Mouse (Mus musculus): Measurements from ENCODE around the gene Mfap4. TPM values are rescaled to one million over a fixed set of nuclear protein-coding genes. Genes with fewer than 3 reads are reported as not detected.

Mfap4 gene
- polyA plus RNA-seq, 1 experiment from 2014 or later = 615 TPM

- ATAC-seq (ENCODE audit: insufficient read depth) = no peak
- no peak overlapping the region for H3K4me3 ChIP-seq (ENCODE audit: low read depth, low read length)
- H3K4me1 ChIP-seq (ENCODE audit: insufficient read depth) = peaks cover 8% of the 10 kb centered on the region; the same call in 1 of the 2 replicates
- H3K27ac ChIP-seq (ENCODE audit: low read depth) = no peak overlapping the region
- H3K4me2 ChIP-seq = no peak overlapping the region
- TF ChIP-seq CTCF (IDR thresholded peaks at IDR 0.05; ENCODE audit: low read depth) = no peak
- H3K27me3 ChIP-seq (ENCODE audit: insufficient read depth, low read length) = no peaks in the 10 kb centered on the region
- no peak overlapping the region for H3K9ac ChIP-seq
- no peaks in the 10 kb centered on the region for H3K9me3 ChIP-seq (ENCODE audit: low read depth, low read length)
- H3K36me3 ChIP-seq (ENCODE audit: insufficient read depth) = no peaks in the 10 kb centered on the region
- DNase-seq = no peak
Observed at GRCm38 (mm10) chr11:61470880-61471279, 14.4 kb upstream of the Mfap4 start.

DNA sequence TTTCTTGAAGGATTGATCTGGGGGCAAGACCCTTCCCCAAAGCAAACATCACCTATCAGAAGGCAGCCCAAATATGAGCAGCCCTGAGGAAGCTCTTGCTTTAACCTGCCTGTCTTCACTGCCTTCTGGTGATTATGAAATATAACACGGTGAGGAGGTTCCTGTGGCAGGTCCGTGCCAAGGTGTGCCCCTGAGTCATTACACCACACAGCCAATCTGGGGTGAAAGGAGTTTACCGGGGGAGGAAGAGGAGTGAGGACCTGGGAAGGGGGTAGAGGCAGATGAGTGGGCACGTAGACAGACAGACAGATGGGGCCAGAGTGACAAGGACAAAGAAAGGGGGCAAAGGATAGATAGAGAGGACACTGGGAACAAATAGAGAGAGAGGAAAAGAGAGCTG lies 11.6 kb upstream of the Mfap4 start:
- Histone ChIP-seq H3K27ac (ENCODE audit: low read depth) (no peak overlapping the region), H3K36me3 (ENCODE audit: insufficient read depth) (no peaks in the 10 kb centered on the region), H3K9me3 (ENCODE audit: low read depth, low read length) (no peaks in the 10 kb centered on the region), H3K4me1 (ENCODE audit: insufficient read depth) (peaks cover 4% of the 10 kb centered on the region; the same call in 1 of the 2 replicates), H3K4me3 (ENCODE audit: low read depth, low read length) (no peak overlapping the region), H3K27me3 (ENCODE audit: insufficient read depth, low read length) (no peaks in the 10 kb centered on the region), H3K4me2 (no peak overlapping the region), H3K9ac (no peak overlapping the region)
- DNase-seq (no peak), ATAC-seq (ENCODE audit: insufficient read depth) (no peak)
- no peak for TF ChIP-seq CTCF (IDR thresholded peaks at IDR 0.05; ENCODE audit: low read depth)
- WGBS = 62% methylated on average over 4 of the region's 4 CpGs

DNA sequence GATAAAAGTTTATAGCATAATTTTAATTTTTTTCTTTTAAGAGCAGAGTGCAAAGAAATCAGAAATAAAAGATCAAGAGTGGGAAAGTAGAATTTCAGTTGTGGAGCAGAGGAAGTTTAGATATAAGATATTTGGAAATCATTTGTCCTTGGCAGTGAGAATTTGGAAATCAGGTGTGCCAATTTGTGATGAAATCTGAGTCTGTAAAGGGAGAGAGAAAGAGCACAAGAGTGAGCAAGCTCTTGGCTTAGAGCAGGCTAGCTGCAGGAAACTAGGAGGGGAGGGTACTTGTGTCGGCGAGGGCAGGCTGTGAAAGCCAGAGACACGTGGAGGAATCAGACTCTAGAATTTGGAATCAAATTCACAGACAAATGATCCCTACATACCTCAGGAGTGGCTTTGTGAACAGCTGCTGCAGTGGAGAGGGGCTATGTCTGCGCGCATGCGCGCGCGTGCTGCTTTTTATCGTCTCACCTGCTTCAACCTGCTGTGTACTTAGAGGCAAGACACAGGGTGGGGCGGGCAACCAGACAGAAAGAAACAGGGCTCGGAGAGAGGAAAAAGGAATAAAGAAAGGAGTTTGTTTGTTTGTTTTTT lies 8.3 kb upstream of the Mfap4 start:
- ATAC-seq (ENCODE audit: insufficient read depth) = no peak
- H3K4me3 ChIP-seq (ENCODE audit: low read depth, low read length) = 0 out of 2 replicates have a peak overlapping the region, but pooled peaks have one; percentile 0
- H3K9ac ChIP-seq = no peak overlapping the region
- H3K9me3 ChIP-seq (ENCODE audit: low read depth, low read length) = no peaks in the 10 kb centered on the region
- peaks cover 7% of the 10 kb centered on the region for H3K4me1 ChIP-seq (ENCODE audit: insufficient read depth)
- H3K36me3 ChIP-seq (ENCODE audit: insufficient read depth) = no peaks in the 10 kb centered on the region
- no peak overlapping the region for H3K27ac ChIP-seq (ENCODE audit: low read depth)
- no peak for TF ChIP-seq CTCF (IDR thresholded peaks at IDR 0.05; ENCODE audit: low read depth)
- whole genome bisulfite sequencing = 38% methylated on average over 12 of the region's 12 CpGs
- no peaks in the 10 kb centered on the region for H3K27me3 ChIP-seq (ENCODE audit: insufficient read depth, low read length)
- peak; percentile 54 for DNase-seq
- peak overlapping the region; percentile 50 for H3K4me2 ChIP-seq

DNA sequence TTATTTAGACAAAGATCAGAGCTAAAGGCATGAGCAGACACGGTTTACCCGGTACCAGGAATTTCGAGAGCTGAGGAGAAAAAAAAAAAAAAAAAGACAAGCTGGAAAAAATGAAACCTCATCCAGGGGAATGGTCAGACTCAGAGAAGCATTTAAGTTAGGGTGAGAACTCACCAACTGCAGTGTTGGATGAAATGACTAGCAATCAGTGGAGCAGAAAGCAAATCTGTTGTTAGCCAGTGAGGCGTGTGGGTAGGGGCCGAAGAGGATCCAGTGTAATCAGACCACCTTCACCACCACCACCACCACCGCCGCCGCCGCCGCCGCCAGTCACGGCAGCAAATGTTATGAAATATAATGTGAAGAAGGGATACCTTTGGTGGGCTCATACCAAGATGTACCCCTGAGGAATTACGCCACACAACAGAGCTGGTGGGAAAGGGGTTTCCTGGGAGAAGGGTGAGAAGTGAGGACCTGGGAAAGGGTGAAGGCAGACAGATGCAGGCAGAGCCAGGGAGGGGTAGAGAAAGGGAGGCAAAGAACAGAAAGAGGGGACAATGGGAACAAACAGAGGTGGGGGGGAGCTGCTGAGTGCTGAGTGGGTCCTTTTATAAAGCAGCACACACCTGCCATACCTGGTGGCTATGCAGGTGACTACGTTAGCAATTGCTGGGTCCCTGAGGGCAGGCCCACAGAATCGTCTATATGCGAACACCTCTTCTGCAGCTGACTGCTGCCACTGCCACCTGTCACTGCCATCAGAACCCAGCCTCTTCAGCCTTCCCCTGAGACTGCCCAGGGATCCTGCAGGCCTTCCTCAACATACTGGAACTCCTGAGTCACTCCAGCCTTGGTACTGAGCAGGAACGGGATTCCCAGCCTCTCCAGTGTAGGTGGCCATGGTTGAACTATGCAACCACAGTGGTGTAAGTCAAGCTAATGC lies 7.4 kb upstream of the Mfap4 start:
- no peaks in the 10 kb centered on the region for H3K27me3 ChIP-seq (ENCODE audit: insufficient read depth, low read length)
- H3K36me3 ChIP-seq (ENCODE audit: insufficient read depth) = no peaks in the 10 kb centered on the region
- 0 out of 2 replicates have a peak overlapping the region, but pooled peaks have one; percentile 0 for H3K4me3 ChIP-seq (ENCODE audit: low read depth, low read length)
- no peak overlapping the region for H3K27ac ChIP-seq (ENCODE audit: low read depth)
- WGBS = 52% methylated on average over 17 of the region's 17 CpGs
- ATAC-seq (ENCODE audit: insufficient read depth) = no peak
- no peak for TF ChIP-seq CTCF (IDR thresholded peaks at IDR 0.05; ENCODE audit: low read depth)
- no peak for DNase-seq
- H3K9me3 ChIP-seq (ENCODE audit: low read depth, low read length) = no peaks in the 10 kb centered on the region
- peaks cover 7% of the 10 kb centered on the region for H3K4me1 ChIP-seq (ENCODE audit: insufficient read depth)
- peak overlapping the region; percentile 50 for H3K4me2 ChIP-seq
- peak overlapping the region; percentile 22; the same call in 1 of the 2 replicates for H3K9ac ChIP-seq

DNA sequence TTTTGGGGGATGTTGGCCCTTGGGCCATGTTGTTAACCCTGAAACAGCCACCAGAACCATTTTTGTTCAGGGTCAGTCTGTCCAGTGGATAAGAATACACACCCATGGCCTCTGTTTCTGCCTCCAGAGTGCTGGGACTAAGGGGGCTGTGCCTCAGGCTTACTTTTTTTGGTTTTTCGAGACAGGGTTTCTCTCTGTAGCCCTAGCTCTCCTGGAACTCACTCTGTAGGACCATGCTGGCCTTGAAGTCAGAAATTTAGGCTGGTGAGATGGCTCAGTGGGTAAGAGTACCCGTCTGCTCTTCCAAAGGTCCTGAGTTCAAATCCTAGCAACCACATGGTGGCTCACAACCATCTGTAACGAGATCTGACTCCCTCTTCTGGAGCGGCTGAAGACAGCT lies 6.4 kb upstream of the Mfap4 start:
- Histone ChIP-seq H3K27ac (ENCODE audit: low read depth) (no peak overlapping the region), H3K9me3 (ENCODE audit: low read depth, low read length) (no peaks in the 10 kb centered on the region), H3K36me3 (ENCODE audit: insufficient read depth) (no peaks in the 10 kb centered on the region), H3K4me3 (ENCODE audit: low read depth, low read length) (no peak overlapping the region), H3K27me3 (ENCODE audit: insufficient read depth, low read length) (no peaks in the 10 kb centered on the region), H3K4me1 (ENCODE audit: insufficient read depth) (peaks cover 10% of the 10 kb centered on the region), H3K9ac (no peak overlapping the region), H3K4me2 (no peak overlapping the region)
- no peak for DNase-seq
- no peak for ATAC-seq (ENCODE audit: insufficient read depth)
- WGBS = 89% methylated on average over 4 of the region's 4 CpGs
- no peak for TF ChIP-seq CTCF (IDR thresholded peaks at IDR 0.05; ENCODE audit: low read depth)

GRCm38 (mm10) chr11:61481239-61482090 lies 3.8 kb upstream of the Mfap4 start:
- Histone ChIP-seq H3K9ac (no peak overlapping the region), H3K36me3 (ENCODE audit: insufficient read depth) (no peaks in the 10 kb centered on the region), H3K9me3 (ENCODE audit: low read depth, low read length) (no peaks in the 10 kb centered on the region), H3K4me1 (ENCODE audit: insufficient read depth) (peaks cover 21% of the 10 kb centered on the region), H3K4me2 (no peak overlapping the region), H3K27me3 (ENCODE audit: insufficient read depth, low read length) (no peaks in the 10 kb centered on the region), H3K4me3 (ENCODE audit: low read depth, low read length) (no peak overlapping the region), H3K27ac (ENCODE audit: low read depth) (no peak overlapping the region)
- ATAC-seq (ENCODE audit: insufficient read depth) (no peak), DNase-seq (no peak)
- TF ChIP-seq CTCF (IDR thresholded peaks at IDR 0.05; ENCODE audit: low read depth) = no peak
- WGBS = 46% methylated on average over 9 of the region's 9 CpGs

Measured in lung, embryonic 14.5 days (tissue).